Mouse (Mus musculus): ENCODE measurements around the gene Rbm44. TPM values are rescaled to one million over a fixed set of nuclear protein-coding genes. Genes with fewer than 3 reads are reported as not detected.

Rbm44 gene
- polyA plus RNA-seq, 1 experiment from 2014 or later, result 0.37 TPM

DNA sequence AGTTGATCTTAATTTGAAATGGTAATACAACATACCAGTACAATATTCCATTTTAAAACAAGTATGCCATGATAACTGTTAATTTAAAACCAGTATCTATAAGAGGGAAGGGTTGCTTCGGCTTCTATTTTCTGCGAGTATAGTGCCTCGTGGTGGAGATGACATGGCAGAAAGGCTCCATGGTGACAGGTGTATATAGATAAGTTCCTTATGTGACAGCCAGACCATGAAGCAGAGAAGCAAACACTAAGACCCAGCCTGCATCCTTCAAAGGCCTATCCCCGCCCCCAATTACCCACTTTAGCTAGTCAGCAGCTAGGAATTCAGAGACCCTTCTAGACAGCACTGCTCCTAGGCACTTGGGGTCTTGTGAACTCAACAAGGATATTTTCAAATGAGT lies 24.3 kb downstream of the Rbm44 start:
- Histone ChIP-seq H3K9me3 (ENCODE audit: control insufficient read depth, low read length) (no peaks in the 10 kb centered on the region), H3K27ac (ENCODE audit: low read depth, low read length) (no peak overlapping the region), H3K4me2 (no peak overlapping the region), H3K36me3 (ENCODE audit: control insufficient read depth, insufficient read depth, low read length) (no peaks in the 10 kb centered on the region), H3K9ac (ENCODE audit: low read length) (no peak overlapping the region), H3K4me1 (ENCODE audit: control insufficient read depth, insufficient read depth, low read length) (no peaks in the 10 kb centered on the region), H3K27me3 (ENCODE audit: control insufficient read depth, insufficient read depth, low read length) (no peaks in the 10 kb centered on the region), H3K4me3 (ENCODE audit: low read depth, low read length) (no peak overlapping the region)
- WGBS, result 78% methylated on average over 4 of the region's 4 CpGs
- DNase-seq (ENCODE audit: low spot score, missing footprints) (no peak), ATAC-seq (ENCODE audit: low FRiP score) (no peak)

GRCm38 (mm10) chr1:91174796-91175195 lies 29.9 kb downstream of the Rbm44 start:
- peaks cover 7% of the 10 kb centered on the region for H3K27me3 ChIP-seq (ENCODE audit: control insufficient read depth, insufficient read depth, low read length)
- no peak for ATAC-seq (ENCODE audit: low FRiP score)
- no peak overlapping the region for H3K4me2 ChIP-seq
- no peak overlapping the region for H3K27ac ChIP-seq (ENCODE audit: low read depth, low read length)
- H3K4me3 ChIP-seq (ENCODE audit: low read depth, low read length), result no peak overlapping the region
- DNase-seq (ENCODE audit: low spot score, missing footprints), result no peak
- no peaks in the 10 kb centered on the region for H3K4me1 ChIP-seq (ENCODE audit: control insufficient read depth, insufficient read depth, low read length)
- H3K9ac ChIP-seq (ENCODE audit: low read length), result no peak overlapping the region
- no peaks in the 10 kb centered on the region for H3K36me3 ChIP-seq (ENCODE audit: control insufficient read depth, insufficient read depth, low read length)
- 94% methylated on average over 5 of the region's 5 CpGs for WGBS
- no peaks in the 10 kb centered on the region for H3K9me3 ChIP-seq (ENCODE audit: control insufficient read depth, low read length)

- DNase-seq (ENCODE audit: low spot score, missing footprints) (no peak), ATAC-seq (ENCODE audit: low FRiP score) (no peak)
- Histone ChIP-seq H3K27me3 (ENCODE audit: control insufficient read depth, insufficient read depth, low read length) (peaks cover 14% of the 10 kb centered on the region), H3K9me3 (ENCODE audit: control insufficient read depth, low read length) (no peaks in the 10 kb centered on the region), H3K9ac (ENCODE audit: low read length) (no peak overlapping the region), H3K4me2 (no peak overlapping the region), H3K4me1 (ENCODE audit: control insufficient read depth, insufficient read depth, low read length) (0 out of 2 replicates have a peak, but pooled peaks cover 2% of the 10 kb centered on the region), H3K36me3 (ENCODE audit: control insufficient read depth, insufficient read depth, low read length) (no peaks in the 10 kb centered on the region), H3K27ac (ENCODE audit: low read depth, low read length) (no peak overlapping the region), H3K4me3 (ENCODE audit: low read depth, low read length) (no peak overlapping the region)
- 55% methylated on average over 3 of the region's 3 CpGs for WGBS
Measured at GRCm38 (mm10) chr1:91176026-91176425, 31.1 kb downstream of the Rbm44 start.

GRCm38 (mm10) chr1:91176871-91177270 lies 32.0 kb downstream of the Rbm44 start:
- Histone ChIP-seq H3K4me2 (no peak overlapping the region), H3K9ac (ENCODE audit: low read length) (no peak overlapping the region), H3K4me3 (ENCODE audit: low read depth, low read length) (no peak overlapping the region), H3K27ac (ENCODE audit: low read depth, low read length) (no peak overlapping the region), H3K4me1 (ENCODE audit: control insufficient read depth, insufficient read depth, low read length) (0 out of 2 replicates have a peak, but pooled peaks cover 2% of the 10 kb centered on the region), H3K36me3 (ENCODE audit: control insufficient read depth, insufficient read depth, low read length) (no peaks in the 10 kb centered on the region), H3K9me3 (ENCODE audit: control insufficient read depth, low read length) (no peaks in the 10 kb centered on the region), H3K27me3 (ENCODE audit: control insufficient read depth, insufficient read depth, low read length) (peaks cover 14% of the 10 kb centered on the region)
- 77% methylated on average over 4 of the region's 4 CpGs for WGBS
- ATAC-seq (ENCODE audit: low FRiP score) (no peak), DNase-seq (ENCODE audit: low spot score, missing footprints) (no peak)

- WGBS, result 39% methylated on average over 5 of the region's 5 CpGs
- no peaks in the 10 kb centered on the region for H3K9me3 ChIP-seq (ENCODE audit: control insufficient read depth, low read length)
- H3K36me3 ChIP-seq (ENCODE audit: control insufficient read depth, insufficient read depth, low read length), result no peaks in the 10 kb centered on the region
- H3K9ac ChIP-seq (ENCODE audit: low read length), result no peak overlapping the region
- H3K27me3 ChIP-seq (ENCODE audit: control insufficient read depth, insufficient read depth, low read length), result peaks cover 14% of the 10 kb centered on the region
- no peak overlapping the region for H3K27ac ChIP-seq (ENCODE audit: low read depth, low read length)
- no peak overlapping the region for H3K4me3 ChIP-seq (ENCODE audit: low read depth, low read length)
- ATAC-seq (ENCODE audit: low FRiP score) (peak; percentile 48; the same call in 1 of the 2 replicates), DNase-seq (ENCODE audit: low spot score, missing footprints) (peak; percentile 87)
- no peak overlapping the region for H3K4me2 ChIP-seq
- 0 out of 2 replicates have a peak, but pooled peaks cover 2% of the 10 kb centered on the region for H3K4me1 ChIP-seq (ENCODE audit: control insufficient read depth, insufficient read depth, low read length)
Measured at GRCm38 (mm10) chr1:91179086-91179485, 34.2 kb downstream of the Rbm44 start.

GRCm38 (mm10) chr1:91179533-91180173 lies 34.8 kb downstream of the Rbm44 start, which contains the start of gene Ramp1:
Ramp1 (plus strand) TSS chr1:91179822.
- H3K4me2 ChIP-seq, result peak within 1 kb of the TSS; percentile 66
- peak within 1 kb of the TSS; percentile 44 for H3K9ac ChIP-seq (ENCODE audit: low read length)
- no peaks in the 10 kb centered on the region for H3K9me3 ChIP-seq (ENCODE audit: control insufficient read depth, low read length)
- H3K4me3 ChIP-seq (ENCODE audit: low read depth, low read length), result peak within 1 kb of the TSS; percentile 28
- no peaks in the 10 kb centered on the region for H3K36me3 ChIP-seq (ENCODE audit: control insufficient read depth, insufficient read depth, low read length)
- H3K4me1 ChIP-seq (ENCODE audit: control insufficient read depth, insufficient read depth, low read length), result 0 out of 2 replicates have a peak, but pooled peaks cover 2% of the 10 kb centered on the region
- peaks cover 14% of the 10 kb centered on the region for H3K27me3 ChIP-seq (ENCODE audit: control insufficient read depth, insufficient read depth, low read length)
- peak; percentile 91 for DNase-seq (ENCODE audit: low spot score, missing footprints)
- 5% methylated on average over 37 of the region's 37 CpGs for WGBS
- no peak within 1 kb of the TSS for H3K27ac ChIP-seq (ENCODE audit: low read depth, low read length)
- ATAC-seq (ENCODE audit: low FRiP score), result no peak

DNA sequence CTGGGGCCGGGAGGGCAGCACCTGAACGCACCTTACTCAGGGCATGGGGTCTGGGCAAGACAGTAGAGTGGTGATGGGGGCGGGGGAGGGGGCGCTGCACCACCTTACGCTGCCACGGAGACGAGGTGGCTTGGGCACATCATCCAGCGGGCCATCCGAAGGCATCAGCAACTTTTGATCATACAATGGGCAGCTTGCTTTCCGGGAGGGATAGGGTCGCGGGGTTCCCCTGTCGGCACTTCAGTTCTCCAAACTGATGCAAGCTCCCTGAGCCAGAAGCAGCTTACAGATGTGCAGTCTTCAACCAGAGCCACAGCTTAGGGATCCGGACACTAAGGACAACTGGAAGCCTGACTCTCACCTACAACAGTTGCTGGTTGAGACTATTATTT lies 35.3 kb downstream of the Rbm44 start:
- Histone ChIP-seq H3K27me3 (ENCODE audit: control insufficient read depth, insufficient read depth, low read length) (peaks cover 14% of the 10 kb centered on the region), H3K36me3 (ENCODE audit: control insufficient read depth, insufficient read depth, low read length) (no peaks in the 10 kb centered on the region), H3K4me2 (peak overlapping the region; percentile 66), H3K9me3 (ENCODE audit: control insufficient read depth, low read length) (no peaks in the 10 kb centered on the region), H3K9ac (ENCODE audit: low read length) (peak overlapping the region; percentile 44), H3K4me1 (ENCODE audit: control insufficient read depth, insufficient read depth, low read length) (0 out of 2 replicates have a peak, but pooled peaks cover 2% of the 10 kb centered on the region), H3K27ac (ENCODE audit: low read depth, low read length) (no peak overlapping the region), H3K4me3 (ENCODE audit: low read depth, low read length) (peak overlapping the region; percentile 28)
- 6% methylated on average over 14 of the region's 14 CpGs for WGBS
- DNase-seq (ENCODE audit: low spot score, missing footprints) (peak; percentile 87), ATAC-seq (ENCODE audit: low FRiP score) (no peak)

DNA sequence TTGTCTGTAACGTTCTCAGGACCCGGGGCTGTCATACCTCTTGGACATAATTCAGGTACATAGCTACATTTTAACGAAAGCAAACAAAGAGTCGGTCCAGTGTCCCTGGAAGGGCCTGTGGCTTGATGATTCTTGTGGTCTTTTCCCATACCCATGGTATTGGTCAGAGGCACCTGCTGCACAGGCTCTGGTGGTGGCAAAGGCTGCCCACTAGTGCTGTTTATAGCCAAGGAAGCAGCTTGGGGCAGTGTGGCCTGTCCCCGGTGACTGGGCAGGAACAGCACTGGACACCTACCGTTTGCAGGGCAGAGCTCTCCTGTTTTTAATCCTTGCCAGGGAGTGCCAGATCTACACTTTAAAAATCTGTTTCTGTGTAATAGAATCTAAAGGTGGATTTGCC lies 35.8 kb downstream of the Rbm44 start:
- no peak for ATAC-seq (ENCODE audit: low FRiP score)
- no peaks in the 10 kb centered on the region for H3K36me3 ChIP-seq (ENCODE audit: control insufficient read depth, insufficient read depth, low read length)

GRCm38 (mm10) chr1:91181261-91181660 lies 36.4 kb downstream of the Rbm44 start:
- DNase-seq (ENCODE audit: low spot score, missing footprints), result no peak
- Histone ChIP-seq H3K4me3 (ENCODE audit: low read depth, low read length) (no peak overlapping the region), H3K27me3 (ENCODE audit: control insufficient read depth, insufficient read depth, low read length) (peaks cover 14% of the 10 kb centered on the region), H3K36me3 (ENCODE audit: control insufficient read depth, insufficient read depth, low read length) (no peaks in the 10 kb centered on the region), H3K4me2 (no peak overlapping the region), H3K4me1 (ENCODE audit: control insufficient read depth, insufficient read depth, low read length) (0 out of 2 replicates have a peak, but pooled peaks cover 2% of the 10 kb centered on the region), H3K9ac (ENCODE audit: low read length) (no peak overlapping the region), H3K27ac (ENCODE audit: low read depth, low read length) (no peak overlapping the region), H3K9me3 (ENCODE audit: control insufficient read depth, low read length) (no peaks in the 10 kb centered on the region)
- 60% methylated on average over 5 of the region's 5 CpGs for WGBS
- peak; percentile 55; the same call in 1 of the 2 replicates for ATAC-seq (ENCODE audit: low FRiP score)

More for the DNA sequence above, 35.8 kb downstream of the Rbm44 start:
- H3K9ac ChIP-seq (ENCODE audit: low read length), result no peak overlapping the region
- H3K27ac ChIP-seq (ENCODE audit: low read depth, low read length), result no peak overlapping the region
- 79% methylated on average over 6 of the region's 6 CpGs for WGBS
- peaks cover 14% of the 10 kb centered on the region for H3K27me3 ChIP-seq (ENCODE audit: control insufficient read depth, insufficient read depth, low read length)
- no peak overlapping the region for H3K4me3 ChIP-seq (ENCODE audit: low read depth, low read length)
- H3K4me2 ChIP-seq, result no peak overlapping the region
- DNase-seq (ENCODE audit: low spot score, missing footprints), result no peak
- H3K4me1 ChIP-seq (ENCODE audit: control insufficient read depth, insufficient read depth, low read length), result 0 out of 2 replicates have a peak, but pooled peaks cover 2% of the 10 kb centered on the region
- no peaks in the 10 kb centered on the region for H3K9me3 ChIP-seq (ENCODE audit: control insufficient read depth, low read length)

Data from midbrain, embryonic 11.5 days (tissue).